Mouse (Mus musculus): Measurements from ENCODE around the gene Adm2.
A peak's percentile ranks its signal among the peaks of the same experiment; 100 is the strongest.

DNA sequence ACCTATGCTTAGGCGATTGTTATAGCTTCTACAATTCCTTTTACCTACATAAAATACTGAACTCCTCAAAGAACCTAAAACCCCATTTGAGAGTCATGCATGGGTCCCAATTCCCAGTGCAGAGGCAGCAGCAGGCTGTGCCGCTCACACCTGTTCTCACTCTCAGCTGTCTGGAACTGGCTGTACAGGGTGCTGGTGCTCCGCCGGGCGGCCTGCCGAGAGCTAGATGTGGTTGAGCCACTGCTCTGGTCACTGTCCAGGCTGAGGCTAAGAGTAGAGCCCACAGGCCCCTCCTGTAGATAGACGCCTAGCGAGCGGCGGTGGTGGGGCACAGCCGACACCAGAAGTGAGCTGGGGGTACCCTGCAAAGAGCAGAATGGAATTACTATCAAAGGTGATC is 33.1 kb upstream of the Adm2 start:
- TF ChIP-seq POLR2A (IDR thresholded peaks at IDR 0.05; ENCODE audit: insufficient read length, low read depth) (no peak), TCF12 (IDR thresholded peaks at IDR 0.05; ENCODE audit: insufficient read depth, poor library complexity, severe bottlenecking) (no peak), POLR2AphosphoS2 (IDR thresholded peaks at IDR 0.05; ENCODE audit: insufficient read length, low read depth) (peak; percentile 46), E2F4 (IDR thresholded peaks at IDR 0.05; ENCODE audit: insufficient read depth) (no peak), TCF3 (IDR thresholded peaks at IDR 0.05; ENCODE audit: insufficient read length, low read depth) (no peak), USF1 (IDR thresholded peaks at IDR 0.05; ENCODE audit: low read depth) (no peak), CEBPB (IDR thresholded peaks at IDR 0.05; ENCODE audit: insufficient read depth, poor library complexity, severe bottlenecking) (no peak), MYOD1 (IDR thresholded peaks at IDR 0.05; ENCODE audit: control insufficient read depth in 1 of 3, insufficient read length in 2 of 3, low read depth in 2 of 3) (peak in 1 of 3 experiments; percentile 32)

Data from myocyte (in vitro differentiated cells).